Mouse (Mus musculus): ENCODE data around the gene Tut1. TPM values are rescaled to one million over a fixed set of nuclear protein-coding genes. Genes with fewer than 3 reads are reported as not detected.
"Not testable (repeated sequence)": the region's sequence is repeated elsewhere in the genome, so short reads cannot be mapped to it uniquely, and the experiment has no call there.

Tut1 gene
- total and polyA plus RNA-seq, 2 experiments from 2014 or later: 17.6 to 24.5 TPM

- peak; percentile 99 for DNase-seq
- H3K4me3 ChIP-seq (ENCODE audit: low read depth, low read length): peak within 1 kb of the TSS; percentile 80
- H3K9me3 ChIP-seq (ENCODE audit: low read length): no peaks in the 10 kb centered on the region
- H3K36me3 ChIP-seq (ENCODE audit: insufficient read depth): peaks cover 68% of the 10 kb centered on the region
- no peaks in the 10 kb centered on the region; the same call in 1 of the 2 replicates for H3K4me1 ChIP-seq (ENCODE audit: insufficient read depth)
- H3K27me3 ChIP-seq (ENCODE audit: insufficient read depth, low read length): no peaks in the 10 kb centered on the region
- under 1% methylated on average over 51 of the region's 52 CpGs for WGBS
- peak within 1 kb of the TSS; percentile 79 for H3K27ac ChIP-seq (ENCODE audit: low read depth, low read length)
- TF ChIP-seq CTCF (IDR thresholded peaks at IDR 0.05; ENCODE audit: low read depth): no peak
- peak; percentile 99 for ATAC-seq
- peak within 1 kb of the TSS; percentile 75 for H3K9ac ChIP-seq
- H3K4me2 ChIP-seq (ENCODE audit: low read depth): peak within 1 kb of the TSS; percentile 75
Observed at GRCm38 (mm10) chr19:8966590-8967372, 13.1 kb downstream of the Tut1 start, which contains the start of gene Eef1g. Gene Eef1g (plus strand): TSS chr19:8967041.

DNA sequence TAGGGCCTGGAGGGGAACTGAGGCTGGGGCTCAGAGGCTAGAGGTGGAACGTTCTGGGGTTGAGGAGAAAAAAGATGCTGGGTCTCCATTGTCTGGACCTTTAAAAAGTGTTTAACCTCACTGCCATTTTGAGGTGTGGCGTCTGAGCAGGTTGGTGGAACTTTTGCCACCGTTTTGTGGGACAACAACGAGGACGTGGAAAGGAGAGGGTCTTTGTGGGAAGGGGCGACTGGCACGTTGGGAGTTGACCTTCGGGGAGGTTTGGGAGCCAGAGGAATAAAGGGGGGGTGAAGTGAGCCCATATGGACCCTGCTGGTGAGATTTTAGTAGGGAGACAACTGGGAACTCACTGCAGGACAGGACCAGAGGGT is 13.7 kb downstream of the Tut1 start:
- DNase-seq (no peak), ATAC-seq (no peak)
- H3K27ac ChIP-seq (ENCODE audit: low read depth, low read length): peak overlapping the region; percentile 79
- no peak for TF ChIP-seq CTCF (IDR thresholded peaks at IDR 0.05; ENCODE audit: low read depth)
- peak overlapping the region; percentile 80 for H3K4me3 ChIP-seq (ENCODE audit: low read depth, low read length)
- peaks cover 69% of the 10 kb centered on the region for H3K36me3 ChIP-seq (ENCODE audit: insufficient read depth)
- WGBS: 0% methylated on average over 8 of the region's 8 CpGs
- H3K9ac ChIP-seq: peak overlapping the region; percentile 75
- H3K9me3 ChIP-seq (ENCODE audit: low read length): no peaks in the 10 kb centered on the region
- no peaks in the 10 kb centered on the region for H3K27me3 ChIP-seq (ENCODE audit: insufficient read depth, low read length)
- peak overlapping the region; percentile 75 for H3K4me2 ChIP-seq (ENCODE audit: low read depth)
- H3K4me1 ChIP-seq (ENCODE audit: insufficient read depth): no peaks in the 10 kb centered on the region; the same call in 1 of the 2 replicates

DNA sequence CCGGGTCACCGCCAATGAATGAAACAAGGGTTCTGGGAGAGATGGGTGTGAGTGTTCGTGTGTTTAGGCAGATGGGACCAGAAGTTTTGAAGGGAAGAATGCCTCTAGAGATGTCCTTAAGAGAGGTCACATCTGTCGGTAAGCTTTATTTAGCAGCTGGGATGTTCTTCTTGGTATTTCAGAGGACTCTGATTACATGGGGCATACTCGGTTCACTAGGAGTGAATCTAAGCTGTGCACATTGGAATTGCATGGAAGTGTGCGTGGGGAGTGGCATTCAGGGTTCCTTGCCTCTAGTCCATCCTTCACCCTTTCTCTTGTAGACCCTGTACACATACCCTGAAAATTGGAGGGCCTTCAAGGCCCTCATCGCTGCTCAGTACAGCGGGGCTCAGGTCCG is 14.2 kb downstream of the Tut1 start:
- WGBS: 16% methylated on average over 9 of the region's 9 CpGs
- ATAC-seq: no peak
- Histone ChIP-seq H3K27ac (ENCODE audit: low read depth, low read length) (peak overlapping the region; percentile 79), H3K4me2 (ENCODE audit: low read depth) (peak overlapping the region; percentile 75), H3K9me3 (ENCODE audit: low read length) (no peaks in the 10 kb centered on the region), H3K27me3 (ENCODE audit: insufficient read depth, low read length) (no peaks in the 10 kb centered on the region), H3K36me3 (ENCODE audit: insufficient read depth) (peaks cover 69% of the 10 kb centered on the region), H3K4me3 (ENCODE audit: low read depth, low read length) (peak overlapping the region; percentile 80), H3K4me1 (ENCODE audit: insufficient read depth) (no peaks in the 10 kb centered on the region; the same call in 1 of the 2 replicates), H3K9ac (peak overlapping the region; percentile 75)
- no peak for DNase-seq
- no peak for TF ChIP-seq CTCF (IDR thresholded peaks at IDR 0.05; ENCODE audit: low read depth)

- not testable (repeated sequence) for H3K4me1 ChIP-seq (ENCODE audit: insufficient read depth); H3K27ac ChIP-seq (ENCODE audit: low read depth, low read length)
Observed at GRCm38 (mm10) chr19:8972491-8972890, 18.8 kb downstream of the Tut1 start.

GRCm38 (mm10) chr19:8974638-8975037 is 21.0 kb downstream of the Tut1 start:
- no peak overlapping the region for H3K4me3 ChIP-seq (ENCODE audit: low read depth, low read length)
- ATAC-seq (no peak), DNase-seq (no peak)
- WGBS: 86% methylated on average over 1 of the region's 1 CpGs
- H3K4me1 ChIP-seq (ENCODE audit: insufficient read depth): no peaks in the 10 kb centered on the region
- H3K4me2 ChIP-seq (ENCODE audit: low read depth): no peak overlapping the region
- no peak overlapping the region for H3K27ac ChIP-seq (ENCODE audit: low read depth, low read length)
- peaks cover 82% of the 10 kb centered on the region for H3K36me3 ChIP-seq (ENCODE audit: insufficient read depth)
- H3K9ac ChIP-seq: no peak overlapping the region
- no peaks in the 10 kb centered on the region for H3K9me3 ChIP-seq (ENCODE audit: low read length)
- H3K27me3 ChIP-seq (ENCODE audit: insufficient read depth, low read length): no peaks in the 10 kb centered on the region
- TF ChIP-seq CTCF (IDR thresholded peaks at IDR 0.05; ENCODE audit: low read depth): no peak

More at GRCm38 (mm10) chr19:8972491-8972890, 18.8 kb downstream of the Tut1 start:
- H3K4me3 ChIP-seq (ENCODE audit: low read depth, low read length); ATAC-seq; DNase-seq; H3K9ac ChIP-seq; H3K9me3 ChIP-seq (ENCODE audit: low read length); H3K4me2 ChIP-seq (ENCODE audit: low read depth); H3K27me3 ChIP-seq (ENCODE audit: insufficient read depth, low read length): not testable (repeated sequence)
- peaks cover 67% of the 10 kb centered on the region for H3K36me3 ChIP-seq (ENCODE audit: insufficient read depth)
- 92% methylated on average over 8 of the region's 8 CpGs for WGBS

GRCm38 (mm10) chr19:8975491-8975890 is 21.8 kb downstream of the Tut1 start:
- peaks cover 82% of the 10 kb centered on the region for H3K36me3 ChIP-seq (ENCODE audit: insufficient read depth)
- H3K9me3 ChIP-seq (ENCODE audit: low read length): no peaks in the 10 kb centered on the region
- H3K4me1 ChIP-seq (ENCODE audit: insufficient read depth): no peaks in the 10 kb centered on the region
- ATAC-seq (no peak), DNase-seq (no peak)
- no peak for TF ChIP-seq CTCF (IDR thresholded peaks at IDR 0.05; ENCODE audit: low read depth)
- no peaks in the 10 kb centered on the region for H3K27me3 ChIP-seq (ENCODE audit: insufficient read depth, low read length)
- H3K4me3 ChIP-seq (ENCODE audit: low read depth, low read length): no peak overlapping the region
- H3K9ac ChIP-seq: no peak overlapping the region
- no peak overlapping the region for H3K4me2 ChIP-seq (ENCODE audit: low read depth)
- 94% methylated on average over 2 of the region's 2 CpGs for WGBS
- H3K27ac ChIP-seq (ENCODE audit: low read depth, low read length): no peak overlapping the region

DNA sequence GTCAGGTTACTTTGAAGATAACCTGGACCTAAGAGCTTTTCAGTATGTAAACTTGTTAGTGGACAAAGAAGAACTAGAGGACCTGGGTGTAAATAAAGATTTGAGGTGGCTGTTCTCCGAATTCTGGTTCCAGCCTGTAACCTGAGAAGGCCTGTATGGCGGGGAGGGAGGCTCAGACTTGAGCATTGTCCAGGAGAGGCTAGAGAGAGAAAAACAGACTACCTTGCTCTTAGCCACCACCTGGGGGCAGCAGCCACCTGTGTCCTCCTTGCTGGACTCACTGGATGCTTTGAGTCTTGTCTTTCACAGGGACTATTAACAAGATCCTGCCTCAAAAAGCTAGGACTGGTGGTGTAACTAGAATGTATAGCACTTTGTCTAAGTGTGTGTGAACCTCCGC is 22.9 kb downstream of the Tut1 start:
- Histone ChIP-seq H3K36me3 (ENCODE audit: insufficient read depth) (peaks cover 74% of the 10 kb centered on the region), H3K4me2 (ENCODE audit: low read depth) (no peak overlapping the region), H3K4me1 (ENCODE audit: insufficient read depth) (no peaks in the 10 kb centered on the region), H3K27ac (ENCODE audit: low read depth, low read length) (no peak overlapping the region), H3K9ac (no peak overlapping the region), H3K27me3 (ENCODE audit: insufficient read depth, low read length) (no peaks in the 10 kb centered on the region), H3K4me3 (ENCODE audit: low read depth, low read length) (no peak overlapping the region), H3K9me3 (ENCODE audit: low read length) (no peaks in the 10 kb centered on the region)
- peak; percentile 74 for TF ChIP-seq CTCF (IDR thresholded peaks at IDR 0.05; ENCODE audit: low read depth)
- peak; percentile 61 for DNase-seq
- 47% methylated on average over 3 of the region's 3 CpGs for WGBS
- peak; percentile 59; the same call in 1 of the 2 replicates for ATAC-seq
